Mouse (Mus musculus) forebrain, embryonic 13.5 days (tissue): ENCODE measurements at regions not wholly inside any gene's neighbourhood (a gene's known extent, or its start where the extent isn't known, plus 50 kb on each side); places are given as distances from the start of the nearest gene placed in this dataset.

Source experiments
- ATAC-seq: fragments of 200-750 bp; cut with Nextera tagmentation; 2 replicates; pipeline ENCODE4 v1.8.0; 2017
- H3K27ac ChIP-seq: fragments of 300-500 bp; sonication (generic); 2 replicates; pipeline ENCODE4 v1.5.1; 2015; ENCODE audit warnings: inconsistent platforms, mild to moderate bottlenecking, moderate library complexity
- H3K27me3 ChIP-seq: fragments of 300-500 bp; sonication (generic); 2 replicates; pipeline ENCODE4 v1.6.1; 2015; ENCODE audit warnings: mild to moderate bottlenecking, inconsistent platforms
- H3K36me3 ChIP-seq: fragments of 300-500 bp; sonication (generic); 2 replicates; pipeline ENCODE4 v1.6.1; 2015; ENCODE audit warnings: mild to moderate bottlenecking, inconsistent platforms; ENCODE audit not compliant: poor library complexity, severe bottlenecking
- H3K4me1 ChIP-seq: fragments of 300-500 bp; sonication (generic); 2 replicates; pipeline ENCODE4 v1.6.1; 2015; ENCODE audit warnings: inconsistent platforms
- H3K4me2 ChIP-seq: fragments of 300-500 bp; sonication (generic); 2 replicates; pipeline ENCODE4 v1.6.1; 2015; ENCODE audit warnings: inconsistent platforms, mild to moderate bottlenecking, moderate library complexity
- H3K4me3 ChIP-seq: fragments of 300-500 bp; sonication (generic); 2 replicates; pipeline ENCODE4 v1.5.1; 2015; ENCODE audit warnings: mild to moderate bottlenecking, inconsistent platforms
- H3K9ac ChIP-seq: fragments of 300-500 bp; sonication (generic); 2 replicates; pipeline ENCODE4 v1.6.1; 2015; ENCODE audit warnings: mild to moderate bottlenecking, inconsistent platforms
- H3K9me3 ChIP-seq: fragments of 300-500 bp; sonication (generic); replicated peaks from 2 replicates; pipeline ENCODE4 v1.6.1; 2016; ENCODE audit warnings: inconsistent platforms
- WGBS: fragments of 180-500 bp; shearing (Covaris S2); methylation state at CpG from one replicate; pipeline ENCODE4 v1.1.7; 2015; 5-methylcytosine and 5-hydroxymethylcytosine counted together

DNA sequence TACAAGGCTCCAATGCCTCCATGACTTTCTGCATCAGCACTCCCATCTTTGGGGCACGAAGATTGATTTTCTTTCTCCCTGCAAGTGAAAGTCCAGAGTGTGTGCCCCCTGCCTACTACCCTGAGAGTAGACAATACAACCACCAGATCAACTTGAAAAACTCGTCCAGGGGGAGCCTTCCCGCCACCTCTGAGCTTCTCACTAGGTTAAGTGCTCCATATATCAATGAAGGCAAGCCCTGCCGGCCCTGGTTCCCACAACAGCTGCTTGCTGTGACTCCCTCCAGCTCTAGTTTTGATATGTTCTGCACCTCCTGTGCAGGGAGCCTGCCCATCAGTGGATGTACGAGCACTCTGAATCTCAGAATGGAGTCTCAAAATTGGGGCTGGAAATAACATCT, 377.8 kb downstream of the Nr2f2 start:
- H3K4me3 ChIP-seq, result no peak overlapping the region
- peaks cover 63% of the 10 kb centered on the region for H3K27me3 ChIP-seq

DNA sequence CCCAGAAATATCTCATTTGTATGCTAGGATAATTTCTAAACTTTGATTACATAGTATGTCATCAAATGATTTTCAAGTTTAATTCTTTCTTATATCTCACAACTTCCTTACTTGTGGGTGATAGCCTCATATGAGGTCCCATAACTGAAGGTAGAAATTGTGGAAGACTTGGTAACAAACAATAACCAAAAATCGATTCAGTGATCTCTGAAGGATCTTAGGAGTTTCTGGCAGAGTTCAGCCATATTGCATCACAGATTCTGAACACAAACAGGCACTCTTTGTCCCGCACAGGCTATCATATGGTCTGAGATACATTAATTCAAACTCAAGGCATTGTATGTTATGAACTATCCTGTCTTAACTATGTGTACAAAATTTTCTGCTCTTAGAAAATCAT, 385.2 kb downstream of the Nr2f2 start:
- Histone ChIP-seq H3K9ac (no peak overlapping the region), H3K9me3 (no peaks in the 10 kb centered on the region), H3K27ac (no peak overlapping the region), H3K36me3 (no peaks in the 10 kb centered on the region), H3K4me1 (no peaks in the 10 kb centered on the region), H3K27me3 (peaks cover 23% of the 10 kb centered on the region), H3K4me2 (no peak overlapping the region), H3K4me3 (no peak overlapping the region)
- WGBS, result 80% methylated on average over 2 of the region's 2 CpGs
- ATAC-seq, result no peak

More for the DNA sequence above, 377.8 kb downstream of the Nr2f2 start:
- no peak overlapping the region for H3K4me2 ChIP-seq
- H3K9me3 ChIP-seq, result no peaks in the 10 kb centered on the region
- H3K36me3 ChIP-seq, result no peaks in the 10 kb centered on the region
- H3K27ac ChIP-seq, result no peak overlapping the region
- ATAC-seq, result no peak
- H3K9ac ChIP-seq, result no peak overlapping the region
- peaks cover 19% of the 10 kb centered on the region for H3K4me1 ChIP-seq
- WGBS, result 15% methylated on average over 5 of the region's 5 CpGs

DNA sequence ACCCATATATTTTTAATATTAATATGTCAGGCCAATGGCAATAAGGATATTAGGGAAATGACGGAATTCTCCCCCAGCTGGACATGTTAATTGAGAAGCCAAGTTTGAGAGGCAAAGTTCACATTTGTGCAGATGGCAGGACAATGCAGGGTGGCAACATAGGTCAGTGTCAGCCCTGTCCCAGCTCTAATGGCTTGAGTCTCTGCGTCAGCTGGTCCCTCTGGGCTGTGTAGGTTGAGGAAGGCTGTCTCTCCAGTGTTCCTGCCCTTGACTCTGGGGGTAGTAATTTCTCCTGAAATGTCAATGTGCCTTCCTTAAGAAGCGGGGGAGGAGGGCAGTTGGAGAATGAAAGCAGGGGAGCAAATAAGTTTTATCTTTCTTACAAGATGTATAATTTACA, 390.2 kb downstream of the Nr2f2 start:
- Histone ChIP-seq H3K4me1 (no peaks in the 10 kb centered on the region), H3K4me3 (no peak overlapping the region), H3K9ac (no peak overlapping the region), H3K27ac (no peak overlapping the region), H3K27me3 (peaks cover 34% of the 10 kb centered on the region), H3K9me3 (no peaks in the 10 kb centered on the region), H3K4me2 (no peak overlapping the region), H3K36me3 (no peaks in the 10 kb centered on the region)
- WGBS, result 71% methylated on average over 3 of the region's 3 CpGs
- ATAC-seq, result no peak

DNA sequence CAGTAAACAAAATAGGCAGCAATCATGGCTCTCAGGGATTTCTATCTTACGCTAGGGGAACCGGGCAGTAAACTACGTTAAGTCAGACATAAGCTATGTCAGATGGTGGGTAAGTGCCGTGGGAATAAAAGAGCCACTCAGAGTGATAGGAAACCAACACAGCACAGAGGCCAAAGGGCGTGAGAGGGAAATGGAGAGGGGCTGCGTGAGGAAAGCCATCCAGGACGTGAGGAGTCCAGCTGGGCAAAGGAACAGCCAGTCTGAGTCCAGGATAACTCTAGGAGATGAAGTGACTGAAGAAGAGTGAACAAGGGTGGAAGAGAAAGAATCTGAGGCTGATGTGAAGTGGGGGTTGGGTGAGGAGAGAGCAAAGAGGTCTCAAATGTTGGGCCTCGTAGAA, 402.5 kb downstream of the Nr2f2 start:
- H3K36me3 ChIP-seq, result no peaks in the 10 kb centered on the region
- peaks cover 44% of the 10 kb centered on the region for H3K27me3 ChIP-seq
- H3K9ac ChIP-seq, result no peak overlapping the region
- WGBS, result 85% methylated on average over 8 of the region's 8 CpGs
- no peaks in the 10 kb centered on the region for H3K9me3 ChIP-seq
- no peaks in the 10 kb centered on the region for H3K4me1 ChIP-seq
- no peak for ATAC-seq
- H3K27ac ChIP-seq, result no peak overlapping the region
- H3K4me2 ChIP-seq, result no peak overlapping the region
- no peak overlapping the region for H3K4me3 ChIP-seq

DNA sequence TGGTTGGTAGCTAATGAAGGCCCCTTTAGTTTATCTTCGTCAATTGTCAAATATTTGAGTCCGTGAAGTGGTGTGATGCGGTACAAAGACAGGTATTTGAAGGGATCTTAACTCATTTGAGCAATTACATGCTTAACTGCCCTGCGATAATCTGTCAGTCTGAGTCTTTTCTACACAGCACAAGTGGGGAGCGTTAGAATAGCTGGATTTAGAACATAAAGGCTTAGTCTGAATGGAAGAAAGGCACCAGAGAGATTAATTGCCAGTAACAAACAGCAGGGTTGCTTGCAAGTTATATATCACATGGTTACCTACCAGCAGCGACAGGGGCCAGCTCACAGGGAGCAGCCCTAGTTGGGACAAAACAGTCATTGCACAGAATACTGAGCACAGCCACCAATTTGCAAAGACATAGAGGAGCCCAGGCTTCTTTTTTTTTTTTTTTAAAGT, 416.3 kb downstream of the Nr2f2 start:
- H3K4me1 ChIP-seq, result peaks cover 17% of the 10 kb centered on the region
- no peaks in the 10 kb centered on the region for H3K9me3 ChIP-seq
- H3K27ac ChIP-seq, result no peak overlapping the region
- ATAC-seq, result peak; percentile 90
- no peak overlapping the region for H3K4me3 ChIP-seq
- H3K27me3 ChIP-seq, result peaks cover 70% of the 10 kb centered on the region
- no peak overlapping the region for H3K9ac ChIP-seq
- peak overlapping the region; percentile 43 for H3K4me2 ChIP-seq
- 2% methylated on average over 6 of the region's 6 CpGs for WGBS
- no peaks in the 10 kb centered on the region for H3K36me3 ChIP-seq

DNA sequence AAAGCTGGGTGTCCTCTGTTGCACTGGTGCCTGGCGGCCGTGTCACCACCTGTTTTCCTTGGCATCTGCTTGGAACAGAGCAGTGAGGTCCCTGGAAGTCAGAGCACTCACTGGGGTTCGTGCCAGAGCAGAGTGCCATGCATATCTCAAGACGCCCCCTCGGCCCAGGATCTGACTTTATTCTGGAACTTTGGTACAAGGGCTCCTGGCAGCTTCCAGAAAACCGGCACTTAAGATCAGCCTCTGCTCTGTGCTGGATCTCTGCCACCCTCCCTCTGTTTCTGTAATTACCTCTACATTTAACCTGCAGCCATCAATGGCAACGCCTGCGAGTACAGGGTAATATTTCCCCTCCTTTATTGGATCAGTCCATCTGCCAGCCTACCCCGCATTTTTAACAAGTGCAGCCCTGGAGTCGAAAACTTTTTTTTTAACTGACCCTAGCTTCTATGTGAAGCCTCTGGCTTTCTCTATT, 416.9 kb downstream of the Nr2f2 start:
- WGBS, result 7% methylated on average over 10 of the region's 10 CpGs
- Histone ChIP-seq H3K9ac (no peak overlapping the region), H3K9me3 (no peaks in the 10 kb centered on the region), H3K4me3 (no peak overlapping the region), H3K27ac (no peak overlapping the region), H3K4me1 (peaks cover 17% of the 10 kb centered on the region), H3K4me2 (peak overlapping the region; percentile 43), H3K27me3 (peaks cover 68% of the 10 kb centered on the region), H3K36me3 (no peaks in the 10 kb centered on the region)
- peak; percentile 75 for ATAC-seq

DNA sequence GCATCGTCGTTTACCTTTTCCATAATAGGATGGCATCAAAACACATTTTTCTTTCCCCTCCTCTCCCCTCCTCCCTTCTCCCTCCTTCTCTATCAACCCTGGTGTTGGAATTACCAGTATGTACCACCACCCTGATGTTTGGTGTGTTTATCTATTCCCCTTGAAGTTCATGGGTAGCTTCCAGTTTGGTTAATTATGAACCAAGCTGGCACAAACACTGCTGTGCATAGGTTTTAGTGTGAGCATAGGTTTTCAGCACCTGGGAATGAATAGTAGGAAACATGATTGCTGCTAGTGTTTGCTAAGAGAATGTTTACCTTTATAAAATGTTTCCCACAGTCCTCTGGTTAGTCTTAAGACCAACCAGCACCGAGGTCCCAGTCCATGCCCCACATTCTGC, 420.1 kb downstream of the Nr2f2 start:
- no peak for ATAC-seq
- H3K4me2 ChIP-seq, result no peak overlapping the region
- no peaks in the 10 kb centered on the region for H3K36me3 ChIP-seq
- no peaks in the 10 kb centered on the region for H3K9me3 ChIP-seq
- no peak overlapping the region for H3K9ac ChIP-seq
- no peak overlapping the region for H3K4me3 ChIP-seq
- no peak overlapping the region for H3K27ac ChIP-seq
- 80% methylated on average over 3 of the region's 3 CpGs for WGBS
- H3K4me1 ChIP-seq, result peaks cover 17% of the 10 kb centered on the region
- H3K27me3 ChIP-seq, result peaks cover 56% of the 10 kb centered on the region

DNA sequence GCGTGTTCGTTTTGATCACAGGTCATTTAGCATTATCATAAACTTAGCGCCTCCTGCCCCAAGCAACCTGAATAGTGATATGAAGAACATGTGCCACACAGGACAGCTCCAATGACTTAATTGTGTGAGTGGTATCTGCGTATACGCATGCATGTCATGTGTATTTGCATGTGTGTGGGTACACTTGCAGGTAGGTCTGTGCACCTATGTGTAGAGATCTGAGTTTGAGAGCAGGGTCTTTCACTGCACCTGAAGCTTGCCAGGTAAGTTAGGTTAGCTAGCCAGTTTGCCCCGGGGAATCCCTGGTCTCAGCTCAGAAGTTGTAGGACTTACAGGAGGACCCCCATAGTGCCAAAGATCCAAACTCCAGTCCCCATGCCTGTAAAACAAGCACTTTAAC, 424.7 kb downstream of the Nr2f2 start:
- Histone ChIP-seq H3K9me3 (no peaks in the 10 kb centered on the region), H3K4me2 (no peak overlapping the region), H3K4me3 (no peak overlapping the region), H3K36me3 (no peaks in the 10 kb centered on the region), H3K9ac (no peak overlapping the region), H3K27me3 (peaks cover 47% of the 10 kb centered on the region), H3K27ac (no peak overlapping the region), H3K4me1 (no peaks in the 10 kb centered on the region)
- no peak for ATAC-seq
- WGBS, result 96% methylated on average over 6 of the region's 6 CpGs

DNA sequence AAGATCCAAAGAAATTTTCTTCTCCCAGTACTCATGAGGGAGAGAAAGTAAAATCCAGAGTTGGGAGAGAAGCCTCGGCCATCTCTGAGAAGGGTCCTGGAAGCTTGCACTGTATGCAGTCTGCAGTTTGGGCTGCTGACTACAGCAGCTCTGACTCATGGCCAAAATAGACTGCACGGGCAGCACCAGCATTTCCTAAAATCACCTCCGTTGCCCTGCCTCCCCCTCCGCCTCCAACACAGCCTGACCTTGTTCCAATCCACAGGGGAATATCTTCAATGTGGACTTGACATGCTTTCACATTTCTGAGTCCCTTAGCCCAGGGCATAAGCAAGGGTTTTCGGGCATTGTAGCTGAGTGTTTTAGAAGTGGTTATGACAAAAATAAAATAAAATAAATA, 441.3 kb downstream of the Nr2f2 start:
- Histone ChIP-seq H3K27ac (no peak overlapping the region), H3K4me1 (no peaks in the 10 kb centered on the region), H3K36me3 (no peaks in the 10 kb centered on the region), H3K4me2 (no peak overlapping the region), H3K4me3 (no peak overlapping the region), H3K9me3 (no peaks in the 10 kb centered on the region), H3K27me3 (0 out of 2 replicates have a peak, but pooled peaks cover 2% of the 10 kb centered on the region), H3K9ac (no peak overlapping the region)
- 90% methylated on average over 5 of the region's 5 CpGs for WGBS
- no peak for ATAC-seq

DNA sequence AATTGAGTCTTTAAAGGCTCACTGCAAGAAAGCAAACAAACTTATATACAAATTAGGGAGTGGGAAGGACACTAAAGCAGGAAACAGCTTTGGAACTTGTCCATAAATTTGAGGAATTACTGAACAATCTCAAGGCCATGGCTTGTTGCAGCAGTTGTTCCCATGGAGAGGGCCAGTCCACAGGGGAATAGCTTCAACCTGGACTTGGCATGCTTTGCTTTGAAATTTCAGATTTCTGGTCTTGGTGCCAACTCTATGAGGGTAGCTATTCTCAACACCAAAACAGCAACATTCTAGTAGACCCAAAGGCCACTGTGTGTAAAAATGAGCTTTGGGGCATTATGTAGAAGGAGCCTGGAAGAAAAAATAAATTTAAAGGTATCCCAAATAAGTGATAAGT, 442.0 kb downstream of the Nr2f2 start:
- Histone ChIP-seq H3K27me3 (no peaks in the 10 kb centered on the region), H3K36me3 (no peaks in the 10 kb centered on the region), H3K9me3 (no peaks in the 10 kb centered on the region), H3K9ac (no peak overlapping the region), H3K4me3 (no peak overlapping the region), H3K4me2 (no peak overlapping the region), H3K4me1 (no peaks in the 10 kb centered on the region), H3K27ac (no peak overlapping the region)
- no peak for ATAC-seq

DNA sequence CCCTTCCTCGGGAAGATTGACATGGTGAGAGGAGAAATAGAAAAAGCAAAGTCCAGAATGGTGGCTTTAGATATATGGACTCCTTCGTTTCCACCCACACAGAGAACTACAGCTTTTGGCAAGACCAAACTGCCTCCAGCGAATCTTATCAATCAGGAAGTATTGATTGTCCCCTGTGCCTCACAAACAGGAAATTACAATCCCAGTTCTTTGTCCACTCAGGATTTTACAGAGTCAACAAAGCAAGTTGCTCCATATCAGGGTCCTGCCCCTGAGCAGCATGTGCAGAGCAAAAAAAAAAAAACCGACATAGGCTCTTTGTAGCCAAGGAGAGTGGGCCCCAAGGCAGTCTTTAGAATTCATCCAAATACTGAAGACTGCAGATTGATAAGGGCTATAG, 454.8 kb downstream of the Nr2f2 start:
- Histone ChIP-seq H3K36me3 (no peaks in the 10 kb centered on the region), H3K27me3 (no peaks in the 10 kb centered on the region), H3K9ac (no peak overlapping the region), H3K27ac (no peak overlapping the region), H3K4me3 (no peak overlapping the region), H3K4me1 (no peaks in the 10 kb centered on the region), H3K4me2 (no peak overlapping the region), H3K9me3 (no peaks in the 10 kb centered on the region)
- 87% methylated on average over 4 of the region's 4 CpGs for WGBS
- no peak for ATAC-seq

DNA sequence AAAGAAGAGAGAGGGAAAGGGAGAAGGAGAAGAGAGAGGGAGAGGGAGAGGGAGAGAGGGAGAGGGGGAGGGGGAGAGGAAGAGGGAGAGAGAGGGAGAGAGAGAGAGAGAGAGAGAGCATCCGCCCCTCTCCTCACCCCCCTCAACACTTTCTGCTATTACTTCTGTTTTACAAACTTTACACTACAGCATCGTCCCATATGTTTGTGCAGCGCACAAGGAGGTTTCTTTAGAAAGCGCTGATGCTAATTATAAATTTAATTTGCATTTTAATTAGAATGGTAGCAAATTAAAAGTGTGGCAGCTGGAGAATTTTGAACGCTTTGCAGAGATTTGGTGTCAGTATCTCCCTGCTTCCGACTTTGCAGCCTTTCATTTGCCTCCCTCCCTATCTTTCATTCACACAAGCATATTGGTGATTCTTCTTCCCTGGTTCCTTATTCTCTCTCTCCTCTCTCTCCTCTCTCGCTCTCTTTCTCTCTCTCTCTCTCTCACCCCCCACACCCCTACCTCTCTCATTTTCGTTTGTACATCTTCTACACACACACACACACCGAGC, 476.0 kb downstream of the Nr2f2 start:
- Histone ChIP-seq H3K4me1 (peaks cover 28% of the 10 kb centered on the region), H3K27ac (peak overlapping the region; percentile 80), H3K9ac (no peak overlapping the region), H3K4me3 (no peak overlapping the region), H3K4me2 (peak overlapping the region; percentile 4; the same call in 1 of the 2 replicates), H3K9me3 (no peaks in the 10 kb centered on the region), H3K36me3 (no peaks in the 10 kb centered on the region), H3K27me3 (no peaks in the 10 kb centered on the region)
- peak; percentile 92 for ATAC-seq
- WGBS, result 37% methylated on average over 9 of the region's 9 CpGs

DNA sequence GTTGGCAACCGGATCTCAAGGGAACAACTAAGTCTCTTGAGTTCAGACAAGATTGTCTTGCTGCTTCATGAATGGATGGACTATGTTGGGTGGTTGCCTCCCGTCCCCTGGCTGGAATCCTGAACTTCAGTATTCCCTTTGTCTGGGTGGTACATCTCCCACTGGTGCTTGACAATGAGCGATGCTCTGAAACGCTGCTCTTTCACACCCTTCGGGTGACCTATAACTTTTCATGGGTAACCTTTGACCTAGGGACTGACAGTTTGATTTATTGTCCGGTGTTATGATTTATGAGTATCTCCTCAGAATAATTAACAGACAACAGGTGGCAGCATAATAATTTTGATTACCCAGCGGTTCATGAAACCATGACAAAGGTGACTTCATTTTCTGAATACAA, 478.3 kb downstream of the Nr2f2 start:
- Histone ChIP-seq H3K27ac (no peak overlapping the region), H3K36me3 (no peaks in the 10 kb centered on the region), H3K27me3 (no peaks in the 10 kb centered on the region), H3K9me3 (no peaks in the 10 kb centered on the region), H3K4me1 (peaks cover 24% of the 10 kb centered on the region), H3K9ac (no peak overlapping the region), H3K4me2 (no peak overlapping the region), H3K4me3 (no peak overlapping the region)
- WGBS, result 89% methylated on average over 7 of the region's 7 CpGs
- no peak for ATAC-seq
